Mouse (Mus musculus) heart, postnatal 4 days (tissue): ENCODE data around the gene Mrpl24. TPM values are rescaled to one million over a fixed set of nuclear protein-coding genes. Genes with fewer than 3 reads are reported as not detected.

Source experiments
- DNase-seq: peaks from one replicate; pipeline ENCODE4 v3.0.0; 2021
- total RNA-seq, 2 experiments: library from RNA; stranded (reverse); gene quantifications; 2 replicates each; pipeline ENCODE4 v1.2.3; 2021

The Mrpl24 gene
- total RNA-seq, 2 experiments from 2014 or later = 68.2 to 68.9 TPM

DNA sequence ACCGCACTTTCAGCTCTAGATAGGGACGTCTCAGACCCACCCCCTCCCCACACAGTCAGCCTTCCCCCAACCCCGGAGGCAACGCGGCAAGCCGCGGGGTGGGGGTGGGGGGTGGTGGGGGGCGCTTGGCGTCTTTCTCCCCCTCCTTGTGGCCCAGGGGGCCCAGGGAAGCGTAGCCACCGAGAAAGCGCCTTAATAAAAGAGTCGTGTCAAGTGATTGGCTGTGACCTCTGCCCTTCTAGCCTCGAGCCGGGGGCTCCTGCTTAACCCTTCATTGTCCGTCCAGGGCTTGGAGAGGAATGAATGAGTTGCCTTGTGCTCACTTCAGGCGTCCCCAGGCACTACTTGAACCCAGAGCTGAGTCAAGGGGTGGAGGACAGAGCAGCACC is 28.5 kb downstream of the Mrpl24 start:
- no peak for DNase-seq

DNA sequence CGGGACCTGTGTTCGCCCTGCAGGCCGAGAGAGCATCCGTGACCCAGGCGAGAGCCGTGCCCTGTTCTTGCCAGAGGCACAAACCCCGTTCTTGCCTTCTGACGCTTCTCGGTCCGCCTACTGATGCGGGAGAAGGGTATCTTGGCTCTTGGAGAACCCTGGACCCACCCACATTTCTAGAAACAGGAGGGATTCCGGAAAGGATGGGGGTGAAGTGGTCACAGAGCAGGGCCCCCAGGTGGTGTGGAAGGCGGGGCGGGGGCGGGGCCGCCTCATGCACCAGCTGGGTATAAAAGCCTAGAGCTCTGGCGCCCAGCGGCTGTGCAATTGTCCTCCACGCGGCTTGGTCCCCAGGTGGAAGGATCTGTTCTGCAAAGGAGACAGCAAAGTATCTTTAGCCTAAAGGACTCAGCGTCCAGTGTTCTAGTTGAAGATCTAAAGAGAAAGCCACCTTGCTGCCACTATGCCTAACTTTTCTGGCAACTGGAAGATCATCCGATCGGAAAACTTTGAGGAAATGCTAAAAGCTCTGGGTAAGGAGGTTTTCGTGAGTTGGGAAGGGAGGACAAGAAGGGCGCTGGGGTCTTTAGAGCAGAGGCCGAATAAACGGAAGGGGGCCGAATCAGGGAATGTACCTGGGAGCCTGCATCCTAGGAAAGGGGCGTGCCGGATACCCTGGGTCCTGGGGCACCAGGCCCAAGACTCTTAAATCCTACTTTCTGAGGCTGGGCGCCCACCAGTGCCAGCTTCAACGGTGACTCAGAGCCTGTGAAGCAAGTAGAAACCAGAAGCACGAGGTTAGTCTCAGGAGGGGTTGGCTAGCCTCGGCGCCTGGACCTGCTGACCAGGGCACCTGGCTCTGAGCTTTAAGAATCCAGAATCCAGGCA is 29.3 kb downstream of the Mrpl24 start, which contains the start of gene Crabp2:
Crabp2 (plus strand) TSS at position 289 of the 888 bp plus-strand sequence.
- DNase-seq = no peak

DNA sequence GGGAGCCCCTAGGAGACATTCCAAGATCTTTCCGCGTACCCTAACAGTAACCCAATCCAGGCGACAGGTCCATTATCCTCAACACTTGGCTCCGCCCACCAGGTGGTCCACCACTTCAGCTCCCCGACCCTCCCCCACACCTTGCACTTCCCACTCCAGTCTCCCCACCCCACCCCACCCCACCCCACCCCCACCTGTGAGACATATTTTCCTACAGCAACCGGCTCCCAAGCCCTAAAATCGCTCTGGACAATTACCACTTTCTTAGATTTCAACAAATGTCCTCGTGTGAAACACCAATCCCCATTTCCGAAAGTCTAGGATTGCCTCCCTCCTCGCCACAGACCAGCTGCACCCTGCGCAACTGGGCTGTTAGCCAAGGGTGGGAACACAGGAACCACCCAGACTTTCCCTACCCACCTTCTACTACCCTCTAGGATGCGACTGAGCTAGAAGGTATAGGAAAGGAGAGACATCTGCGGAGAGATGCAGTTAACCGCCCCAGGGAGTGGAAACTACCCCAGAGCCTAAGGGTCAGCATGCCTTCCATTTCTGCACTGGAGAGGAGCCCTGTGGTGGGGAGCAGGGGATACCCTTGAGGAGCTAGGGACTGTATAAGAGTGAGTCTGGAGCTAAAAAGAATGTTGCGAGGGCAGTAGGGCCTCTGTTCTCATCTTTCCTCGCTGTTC is 30.1 kb downstream of the Mrpl24 start:
- DNase-seq = no peak

DNA sequence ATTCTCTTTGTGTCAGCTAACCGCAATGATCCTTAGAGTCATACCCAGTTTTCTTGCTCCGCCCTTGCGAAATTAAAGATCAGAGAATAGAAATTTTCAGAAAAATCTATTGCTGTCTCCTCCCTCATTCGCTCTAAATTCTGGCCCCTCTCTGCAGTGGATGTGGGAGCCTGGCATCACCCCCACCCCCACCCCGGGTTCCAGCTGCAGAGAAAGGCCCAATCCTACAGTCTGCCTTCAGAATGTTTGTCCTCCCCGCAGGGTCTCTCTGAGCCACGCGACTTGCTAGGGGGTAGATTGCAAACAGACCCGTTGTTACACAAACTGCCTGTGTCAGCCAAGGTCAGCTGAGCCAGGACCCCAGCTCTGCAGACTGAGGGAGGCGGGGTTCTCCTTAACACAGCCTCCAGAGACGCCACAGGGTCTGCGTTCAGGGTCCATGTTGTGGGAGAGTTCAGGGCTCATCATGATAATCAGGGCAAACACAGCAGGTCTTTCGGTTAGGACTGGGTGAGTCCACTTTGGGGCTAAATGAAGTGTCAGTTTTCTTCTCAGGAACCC is 30.7 kb downstream of the Mrpl24 start:
- DNase-seq = no peak

DNA sequence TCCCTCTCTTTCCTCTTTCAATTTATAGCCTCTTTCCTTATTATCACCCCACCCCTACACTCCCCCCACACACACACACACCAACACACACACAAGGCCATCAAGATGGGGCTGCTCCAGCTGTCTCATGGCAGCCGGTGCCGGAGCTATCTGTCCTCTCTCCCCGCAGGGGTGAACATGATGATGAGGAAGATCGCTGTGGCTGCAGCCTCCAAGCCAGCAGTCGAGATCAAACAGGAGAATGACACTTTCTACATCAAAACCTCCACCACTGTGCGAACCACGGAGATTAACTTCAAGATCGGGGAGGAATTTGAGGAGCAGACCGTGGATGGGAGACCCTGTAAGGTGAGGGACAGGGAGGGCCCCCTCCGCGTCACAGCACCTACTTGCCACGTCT is 32.6 kb downstream of the Mrpl24 start:
- DNase-seq = no peak

DNA sequence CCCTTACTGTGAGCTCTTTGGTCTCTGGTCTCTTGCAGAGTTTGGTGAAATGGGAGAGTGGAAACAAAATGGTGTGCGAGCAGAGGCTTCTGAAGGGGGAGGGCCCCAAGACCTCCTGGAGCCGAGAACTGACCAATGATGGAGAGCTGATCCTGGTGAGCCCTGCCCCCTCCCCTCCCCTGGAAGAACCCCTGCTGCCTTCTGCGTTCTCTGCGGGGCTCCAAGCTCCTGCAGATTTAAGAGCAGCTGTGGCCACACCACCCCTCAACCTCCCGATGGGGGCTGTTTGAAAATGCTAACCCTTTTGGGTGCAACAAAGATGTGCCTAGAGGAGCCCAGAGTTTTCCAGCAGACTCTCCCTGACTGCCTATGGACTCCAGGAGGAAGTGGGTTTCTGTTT is 33.1 kb downstream of the Mrpl24 start:
- peak; percentile 24 for DNase-seq

DNA sequence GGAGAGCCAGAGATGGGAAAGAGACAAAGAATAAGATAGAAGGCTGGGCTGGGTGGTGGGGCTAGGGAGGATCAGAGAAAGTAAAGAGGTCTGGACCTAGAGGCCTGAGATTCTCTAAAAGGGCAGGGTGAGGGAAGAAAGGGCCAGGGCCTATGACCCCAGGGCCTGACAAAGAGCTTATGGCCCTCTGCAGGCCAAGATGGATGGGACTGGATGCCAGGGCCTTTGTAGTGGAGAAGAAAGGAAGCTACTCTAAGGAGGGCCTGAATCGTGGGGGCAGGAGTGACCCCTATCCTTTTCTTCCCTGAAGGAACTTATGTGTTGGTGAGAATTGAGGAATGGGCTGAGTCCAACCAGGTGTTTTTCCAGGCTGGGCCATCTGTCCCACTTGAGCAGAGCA is 38.8 kb downstream of the Mrpl24 start:
- no peak for DNase-seq

DNA sequence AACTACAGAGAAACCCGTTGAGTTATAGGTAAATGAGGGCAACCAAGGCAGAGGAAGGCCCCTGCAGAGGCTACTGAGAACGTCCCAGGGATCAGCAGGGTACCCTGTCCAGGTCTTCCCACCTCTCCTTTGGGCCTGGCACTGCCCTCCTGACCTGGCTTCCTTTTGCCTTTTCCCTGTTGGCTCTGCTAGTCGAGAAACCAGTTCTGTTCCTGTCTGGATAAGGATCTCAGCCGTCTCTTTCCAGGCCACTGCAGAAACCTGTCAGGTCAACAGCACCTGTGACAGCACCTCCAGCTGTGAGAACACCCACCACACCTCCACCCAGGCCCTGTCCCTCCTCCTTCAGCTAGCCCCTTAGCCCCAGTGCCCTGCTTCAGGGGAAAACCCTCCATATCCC is 39.2 kb downstream of the Mrpl24 start:
- DNase-seq = no peak

DNA sequence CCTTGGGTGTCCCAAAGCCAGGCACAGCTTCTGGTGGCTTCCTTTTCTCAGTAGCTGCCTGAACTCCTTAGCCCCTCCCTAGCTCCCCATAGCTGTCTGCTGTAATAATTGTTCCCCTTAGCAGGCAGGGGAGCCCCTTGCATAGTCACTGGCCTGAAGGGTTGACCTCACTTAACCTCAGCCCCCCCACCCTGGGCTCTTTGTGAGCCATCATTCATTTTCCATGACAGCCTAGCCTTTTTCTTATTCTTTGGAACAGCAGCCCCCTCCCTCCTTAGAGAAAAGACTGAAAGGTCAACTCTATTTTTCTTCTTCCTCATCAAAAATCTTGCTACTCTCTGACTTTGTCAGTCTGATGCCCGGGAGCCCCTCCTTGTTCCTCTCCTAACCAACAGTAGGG is 39.7 kb downstream of the Mrpl24 start:
- DNase-seq = no peak

DNA sequence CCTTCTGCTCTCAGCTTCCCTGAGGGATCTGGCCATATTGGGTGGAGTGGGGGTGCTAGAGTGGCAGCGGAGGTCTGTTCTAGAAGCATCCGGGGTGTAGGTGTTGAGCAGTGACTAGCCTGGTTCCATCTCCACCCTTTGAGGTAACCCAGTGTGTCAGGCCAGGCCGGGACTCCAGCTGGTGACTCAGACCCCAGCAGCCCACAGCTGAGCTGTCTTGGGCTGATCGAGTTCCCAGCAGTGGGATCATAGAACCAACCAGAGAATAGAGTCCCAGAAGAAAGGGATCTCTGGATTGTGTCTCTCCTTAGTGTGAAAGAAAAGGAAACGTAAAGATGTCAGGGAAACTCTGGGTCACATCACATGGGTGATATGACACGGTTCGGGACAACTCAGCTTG is 40.1 kb downstream of the Mrpl24 start:
- DNase-seq = no peak

DNA sequence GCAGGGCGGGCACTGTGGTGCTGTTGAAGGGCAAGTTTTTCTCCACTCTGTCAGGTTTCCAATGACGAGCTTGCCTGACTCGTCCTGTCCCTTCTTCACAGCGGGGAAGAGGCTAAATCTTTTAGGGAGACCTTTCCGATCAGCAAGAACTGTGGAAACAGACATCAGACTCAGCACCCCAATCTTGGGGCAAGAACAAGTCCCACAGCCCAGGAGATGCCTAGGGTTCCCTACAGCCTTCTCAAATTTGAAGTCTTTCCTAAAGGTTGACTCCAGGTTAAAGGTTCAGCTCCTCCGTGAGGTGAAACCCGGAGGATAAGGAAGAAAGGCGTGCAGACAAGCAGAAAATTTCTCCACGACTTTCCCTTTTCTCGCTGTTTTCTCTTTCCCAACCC is 40.9 kb downstream of the Mrpl24 start:
- no peak for DNase-seq

DNA sequence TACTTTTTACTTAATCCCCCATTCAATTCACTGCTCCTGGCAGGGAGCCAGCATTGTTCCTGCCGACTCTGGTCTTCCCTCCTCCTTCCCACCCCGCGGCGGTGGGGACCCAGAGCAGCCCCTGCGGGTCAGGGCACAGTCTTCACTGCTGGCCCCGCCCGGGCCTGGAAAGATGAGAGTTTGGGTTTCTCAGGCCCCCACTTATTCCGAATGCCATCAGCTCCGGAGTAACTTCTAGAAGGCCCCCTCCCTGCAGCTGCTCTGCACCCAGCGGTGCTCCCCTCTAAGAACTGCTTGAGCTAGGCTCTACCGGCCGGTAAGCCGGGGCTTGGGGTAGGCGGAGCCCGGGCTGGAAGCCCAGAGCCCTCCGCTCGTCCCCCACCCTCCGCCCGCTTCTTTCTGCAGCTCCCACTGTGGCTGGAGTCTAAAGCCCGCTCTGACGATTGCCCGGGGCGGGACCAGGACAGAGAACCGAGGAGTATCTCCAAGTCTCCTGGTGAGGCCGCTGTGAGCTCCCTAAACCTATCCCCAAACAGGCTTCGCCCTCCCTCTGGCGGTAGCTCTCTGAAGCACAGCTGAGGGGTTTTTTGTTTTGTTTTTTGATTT is 41.4 kb downstream of the Mrpl24 start:
- peak; percentile 94 for DNase-seq

DNA sequence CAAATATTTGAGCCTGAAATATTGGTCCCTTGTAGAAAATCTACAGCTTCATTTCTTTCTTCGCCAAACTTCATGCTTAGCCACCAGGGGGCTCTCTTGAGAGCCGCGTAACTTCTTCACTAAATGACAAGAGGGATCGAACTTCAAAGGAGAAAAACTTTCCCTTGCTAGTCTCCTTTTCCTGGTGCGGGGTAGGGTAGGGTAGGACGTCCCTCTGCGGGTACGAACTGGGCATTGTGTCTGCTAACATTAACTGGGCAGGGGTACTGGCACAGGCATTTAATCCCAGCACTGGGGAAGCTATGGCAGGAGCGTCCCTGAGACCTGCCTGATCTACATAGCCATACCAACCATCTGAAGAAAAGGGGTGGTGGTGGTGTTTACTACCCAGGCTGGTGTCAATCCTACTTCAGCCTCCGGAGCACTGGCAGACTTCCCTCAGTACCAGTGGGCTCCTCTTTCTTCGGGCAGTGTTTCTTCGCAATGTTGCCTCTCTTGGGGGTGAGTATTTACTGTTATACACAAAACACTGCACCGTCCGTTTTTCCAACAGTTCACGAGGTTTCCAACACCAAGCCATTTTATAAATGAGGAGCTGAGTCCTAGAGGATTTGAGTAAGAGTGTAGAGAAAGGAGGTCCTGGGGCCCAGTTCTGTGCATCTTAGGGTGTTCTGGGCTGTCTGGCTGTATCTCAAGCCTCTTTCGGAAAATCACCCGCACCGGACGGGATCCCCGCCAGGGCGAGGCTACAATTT is 51.1 kb downstream of the Mrpl24 start:
- DNase-seq = peak; percentile 74

DNA sequence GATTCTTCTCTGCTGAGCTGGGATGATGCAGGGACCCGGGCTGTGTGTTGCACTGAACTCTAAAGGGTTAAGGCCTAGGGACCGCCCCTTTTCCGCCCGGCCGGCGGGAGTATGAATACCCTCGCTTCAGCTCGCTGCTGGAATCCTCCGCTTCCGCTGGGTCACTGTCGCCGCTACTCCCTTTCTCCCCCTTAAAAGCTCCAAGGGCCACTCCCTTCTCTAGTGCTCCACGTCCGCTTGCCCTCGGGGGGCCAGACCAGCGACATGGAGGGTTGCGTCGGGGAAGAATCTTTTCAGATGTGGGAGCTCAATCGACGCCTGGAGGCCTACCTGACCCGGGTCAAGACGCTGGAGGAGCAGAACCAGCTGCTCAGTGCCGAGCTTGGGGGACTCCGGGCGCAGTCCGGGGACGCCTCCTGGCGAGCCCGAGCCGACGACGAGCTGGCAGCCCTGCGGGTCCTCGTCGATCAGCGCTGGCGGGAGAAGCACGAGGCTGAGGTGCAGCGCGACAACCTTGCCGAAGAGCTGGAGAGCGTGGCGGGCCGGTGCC is 51.7 kb downstream of the Mrpl24 start, which contains the start of gene Nes:
Nes (plus strand) TSS at position 140 of the 550 bp plus-strand sequence.
- peak; percentile 86 for DNase-seq

DNA sequence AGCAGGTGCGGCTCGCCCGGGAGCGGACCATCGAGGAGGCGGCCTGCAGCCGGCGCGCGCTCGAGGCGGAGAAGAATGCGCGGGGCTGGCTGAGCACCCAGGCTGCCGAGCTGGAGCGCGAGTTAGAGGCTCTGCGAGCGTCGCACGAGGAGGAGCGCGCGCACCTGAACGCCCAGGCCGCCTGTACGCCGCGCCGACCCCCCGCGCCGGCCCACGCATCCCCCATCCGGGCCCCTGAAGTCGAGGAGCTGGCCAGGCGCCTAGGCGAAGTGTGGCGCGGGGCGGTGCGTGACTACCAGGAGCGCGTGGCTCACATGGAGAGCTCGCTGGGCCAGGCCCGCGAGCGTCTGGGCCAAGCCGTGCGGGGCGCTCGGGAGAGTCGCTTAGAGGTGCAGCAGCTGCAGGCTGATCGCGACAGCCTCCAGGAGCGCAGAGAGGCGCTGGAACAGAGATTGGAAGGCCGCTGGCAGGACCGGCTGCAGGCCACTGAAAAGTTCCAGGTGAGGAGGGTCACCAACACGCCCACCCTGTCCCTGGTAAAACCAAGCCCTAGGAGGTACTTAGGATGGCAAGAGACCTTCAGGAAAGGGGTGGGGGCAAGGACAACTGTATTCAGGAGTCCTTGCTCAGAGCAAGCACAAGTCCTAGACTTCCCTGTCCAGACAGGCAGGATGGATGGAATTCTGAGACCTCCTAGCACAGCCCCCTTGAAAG is 52.3 kb downstream of the Mrpl24 start:
- no peak for DNase-seq

DNA sequence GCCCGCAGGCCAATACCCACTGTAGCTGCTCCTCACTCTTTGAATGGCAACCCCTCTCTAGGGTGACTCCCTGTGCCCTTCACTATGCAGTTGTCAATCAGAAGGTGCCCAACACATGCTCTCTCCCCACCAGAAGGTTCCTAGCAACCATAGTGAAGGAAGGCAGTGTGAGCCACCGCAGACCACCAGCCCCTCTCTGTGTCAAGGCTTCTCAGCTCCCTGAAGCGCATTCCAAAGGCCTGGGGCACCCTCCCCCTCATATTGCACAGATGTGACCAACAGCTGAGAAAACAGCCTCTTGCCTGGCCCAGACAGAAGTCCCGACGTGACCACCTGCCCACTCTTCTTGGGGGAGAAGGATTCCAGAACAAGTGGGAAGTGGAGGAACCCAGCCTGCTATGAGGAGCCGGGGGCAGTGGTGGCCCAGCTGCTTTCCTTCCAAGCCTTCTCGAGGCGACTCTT is 52.9 kb downstream of the Mrpl24 start:
- no peak for DNase-seq

DNA sequence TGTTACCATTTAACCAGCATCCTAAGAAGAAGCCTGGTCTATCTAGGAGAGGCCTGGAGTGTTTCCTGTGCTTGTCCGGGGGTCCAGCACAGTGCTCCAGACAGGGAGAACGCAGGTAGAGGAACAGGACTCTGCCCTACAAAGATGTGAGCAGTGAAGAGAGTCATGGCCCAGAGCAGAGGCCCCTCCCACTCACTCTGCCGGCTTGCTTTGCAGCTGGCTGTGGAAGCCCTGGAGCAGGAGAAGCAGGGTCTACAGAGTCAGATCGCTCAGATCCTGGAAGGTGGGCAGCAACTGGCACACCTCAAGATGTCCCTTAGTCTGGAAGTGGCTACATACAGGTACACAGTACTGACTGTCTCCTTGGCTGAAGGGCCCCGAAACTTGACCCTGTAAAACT is 53.5 kb downstream of the Mrpl24 start:
- DNase-seq = no peak
